Mouse (Mus musculus) forebrain, embryonic 12.5 days (tissue): ENCODE data around the gene Rfc2. TPM values are rescaled to one million over a fixed set of nuclear protein-coding genes. Genes with fewer than 3 reads are reported as not detected.

Experiments used
- ATAC-seq: fragments of 200-750 bp; cut with Nextera tagmentation; 2 replicates; pipeline ENCODE4 v1.8.0; 2017; ENCODE audit warnings: moderate TSS enrichment; ENCODE audit not compliant: low FRiP score
- H3K27ac ChIP-seq: fragments of 300-500 bp; sonication (generic); 2 replicates; pipeline ENCODE4 v1.5.1; 2016; ENCODE audit warnings: mild to moderate bottlenecking
- H3K27me3 ChIP-seq: fragments of 300-500 bp; sonication (generic); 2 replicates; pipeline ENCODE4 v1.6.1; 2016; ENCODE audit warnings: mild to moderate bottlenecking
- H3K36me3 ChIP-seq: fragments of 300-500 bp; sonication (generic); replicated peaks from 2 replicates; pipeline ENCODE4 v1.6.1; 2016; ENCODE audit warnings: mild to moderate bottlenecking
- H3K4me1 ChIP-seq: fragments of 300-500 bp; sonication (generic); 2 replicates; pipeline ENCODE4 v1.6.1; 2016
- H3K4me2 ChIP-seq: fragments of 300-500 bp; sonication (generic); 2 replicates; pipeline ENCODE4 v1.6.1; 2016; ENCODE audit warnings: mild to moderate bottlenecking, moderate library complexity
- H3K4me3 ChIP-seq: fragments of 300-500 bp; sonication (generic); replicated peaks from 2 replicates; pipeline ENCODE4 v1.5.1; 2016; ENCODE audit warnings: mild to moderate bottlenecking
- H3K9ac ChIP-seq: fragments of 300-500 bp; sonication (generic); 2 replicates; pipeline ENCODE4 v1.6.1; 2016; ENCODE audit warnings: mild to moderate bottlenecking
- H3K9me3 ChIP-seq: fragments of 300-500 bp; sonication (generic); 2 replicates; pipeline ENCODE4 v1.6.1; 2016
- WGBS: fragments of 180-500 bp; shearing (Covaris S2); methylation state at CpG from one replicate; pipeline ENCODE4 v1.1.7; 2016; 5-methylcytosine and 5-hydroxymethylcytosine counted together
- polyA plus RNA-seq: library from polyadenylated mRNA; unstranded; fragments of >200 nt; fragmentation: Nextera tagmentation; extraction: Ambion mirVana; gene quantifications from 2 replicates; pipeline ENCODE4 v1.2.1, GENCODE M21; 2016

The Rfc2 gene
- polyA plus RNA-seq, 1 experiment from 2014 or later: 325 TPM

DNA sequence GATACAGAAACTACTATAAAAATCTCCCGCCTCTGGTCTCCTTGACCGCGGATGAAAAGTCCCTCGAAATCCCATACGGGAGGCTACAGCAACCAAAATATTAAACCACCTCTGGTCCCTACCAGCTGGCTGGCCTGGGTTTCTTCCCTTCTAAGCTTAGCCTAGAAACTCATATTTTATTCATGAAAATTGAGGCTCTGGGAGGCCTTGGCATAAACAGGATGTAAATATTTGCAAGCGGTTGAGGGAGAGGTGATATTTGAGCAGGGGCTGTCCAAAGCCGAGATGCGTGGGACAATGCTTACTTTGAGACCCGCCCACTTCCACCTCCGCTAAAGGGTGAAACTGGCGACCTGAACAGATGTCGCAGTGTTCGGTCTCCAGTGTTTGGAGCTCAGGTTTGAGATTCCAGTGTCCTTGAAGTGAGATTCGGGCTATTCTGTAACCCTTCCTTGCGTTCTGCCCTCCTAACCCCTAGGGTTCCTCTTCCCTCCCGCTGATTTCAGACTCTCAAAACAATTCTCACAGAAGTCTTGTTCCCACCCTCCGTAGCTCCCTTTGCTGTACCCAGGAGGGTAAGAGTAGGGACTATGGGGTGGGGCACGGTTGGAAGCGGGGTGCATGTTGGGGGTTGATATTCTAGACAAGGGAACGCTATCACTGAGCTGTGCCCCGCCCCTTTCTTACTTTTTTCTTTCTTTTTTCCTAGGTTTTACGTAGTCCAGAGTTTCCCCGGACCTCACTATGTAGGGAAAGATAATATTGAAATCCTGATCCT is 9.2 kb upstream of the Rfc2 start:
- Histone ChIP-seq H3K4me1 (peaks cover 10% of the 10 kb centered on the region), H3K9me3 (no peaks in the 10 kb centered on the region), H3K36me3 (no peaks in the 10 kb centered on the region), H3K4me2 (peak overlapping the region; percentile 70), H3K27ac (peak overlapping the region; percentile 73), H3K27me3 (peaks cover 10% of the 10 kb centered on the region), H3K4me3 (peak overlapping the region; percentile 44), H3K9ac (peak overlapping the region; percentile 61)
- peak; percentile 68 for ATAC-seq
- 1% methylated on average over 23 of the region's 23 CpGs for WGBS

DNA sequence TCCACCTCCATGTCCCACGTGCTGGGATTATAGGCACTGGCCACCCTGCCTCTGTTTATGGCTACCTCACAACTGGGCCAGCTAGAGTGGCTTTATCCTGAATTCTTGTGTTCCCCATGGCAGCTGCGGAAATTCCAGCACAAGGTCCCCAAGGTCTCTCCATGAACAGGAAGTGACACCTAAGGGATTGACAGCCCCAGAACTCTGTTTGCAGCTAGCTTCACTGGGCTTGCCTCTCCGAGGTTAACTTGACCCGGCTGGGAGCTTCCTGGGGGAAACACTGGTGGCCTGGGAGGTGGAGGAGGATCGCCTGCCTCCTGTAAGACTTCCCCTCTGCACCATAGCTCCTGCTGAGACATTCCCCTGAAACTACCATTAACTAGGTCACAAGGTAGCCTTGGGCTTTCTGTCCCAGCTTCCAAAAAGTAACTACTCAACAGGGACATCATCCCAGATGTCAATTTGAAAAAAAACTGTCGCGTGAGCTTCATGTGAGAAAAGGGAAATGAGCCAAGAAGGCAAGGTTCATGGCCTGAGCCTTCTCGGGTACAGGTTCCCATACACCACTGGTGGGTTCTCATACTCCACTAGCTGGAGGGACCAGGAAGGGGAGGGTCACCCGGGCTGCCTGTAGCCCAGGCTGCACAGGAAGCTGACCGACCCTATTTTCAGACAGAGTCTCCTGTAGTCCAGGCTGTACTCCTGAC is 8.5 kb upstream of the Rfc2 start:
- Histone ChIP-seq H3K4me3 (peak overlapping the region; percentile 44), H3K9ac (peak overlapping the region; percentile 61; the same call in 1 of the 2 replicates), H3K4me1 (peaks cover 10% of the 10 kb centered on the region), H3K4me2 (peak overlapping the region; percentile 70), H3K27ac (no peak overlapping the region), H3K27me3 (peaks cover 10% of the 10 kb centered on the region), H3K9me3 (no peaks in the 10 kb centered on the region), H3K36me3 (no peaks in the 10 kb centered on the region)
- 53% methylated on average over 10 of the region's 10 CpGs for WGBS
- ATAC-seq: no peak

DNA sequence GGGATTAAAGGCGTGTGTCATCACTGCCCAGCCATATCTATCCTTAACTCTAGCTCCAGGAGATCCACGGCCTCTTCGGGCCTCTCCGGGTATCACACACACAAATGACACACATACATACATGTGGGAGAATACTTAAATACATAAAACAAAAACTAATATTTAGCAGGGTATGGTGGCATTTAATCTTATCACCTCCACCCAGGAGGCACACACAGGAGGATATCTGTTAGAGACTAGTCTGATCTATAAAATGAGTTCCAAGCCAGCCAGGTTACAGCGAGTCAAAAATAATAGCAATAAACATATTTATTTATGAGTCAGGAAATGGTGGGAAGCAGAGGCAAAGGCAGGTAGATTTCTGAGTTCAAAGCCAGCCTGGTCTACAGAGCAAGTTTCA is 5.3 kb upstream of the Rfc2 start:
- Histone ChIP-seq H3K27ac (no peak overlapping the region), H3K27me3 (peaks cover 10% of the 10 kb centered on the region), H3K9me3 (no peaks in the 10 kb centered on the region), H3K4me2 (no peak overlapping the region), H3K36me3 (no peaks in the 10 kb centered on the region), H3K9ac (no peak overlapping the region), H3K4me1 (peaks cover 10% of the 10 kb centered on the region), H3K4me3 (no peak overlapping the region)
- ATAC-seq: no peak
- WGBS: 92% methylated on average over 5 of the region's 5 CpGs

DNA sequence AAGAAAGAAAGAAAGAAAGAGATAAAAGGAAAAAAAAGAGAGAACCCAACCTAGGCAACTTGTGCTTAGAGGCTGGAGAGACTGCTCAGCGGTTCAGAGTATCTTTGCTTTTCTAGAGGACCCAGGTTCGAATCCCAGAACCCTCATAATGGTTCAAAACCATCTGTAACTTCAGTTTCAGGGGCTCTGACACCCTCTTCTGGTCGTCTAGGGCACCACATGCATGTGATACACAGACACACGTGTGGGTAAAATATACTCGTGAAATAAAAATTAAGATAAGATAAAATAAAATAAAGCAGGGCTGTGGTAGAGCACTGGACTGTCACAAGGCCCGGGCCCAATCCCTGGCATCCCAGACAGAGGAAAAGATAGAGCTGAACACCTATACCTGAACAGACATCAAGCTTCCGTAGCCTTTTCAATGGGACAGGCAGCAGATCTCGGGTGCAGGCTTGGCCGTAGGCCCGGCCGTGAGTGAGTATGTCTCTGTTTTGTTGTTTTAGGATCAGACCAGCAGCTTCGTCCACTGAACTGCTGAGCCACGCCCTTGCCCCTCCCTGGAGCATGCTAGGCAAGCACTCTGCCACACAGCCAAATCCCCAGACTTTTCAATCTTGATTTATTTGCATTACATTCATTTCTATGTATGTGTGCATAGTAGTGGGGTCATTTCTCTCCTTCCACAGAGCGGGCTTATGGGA is 4.5 kb upstream of the Rfc2 start:
- WGBS: 77% methylated on average over 14 of the region's 14 CpGs

DNA sequence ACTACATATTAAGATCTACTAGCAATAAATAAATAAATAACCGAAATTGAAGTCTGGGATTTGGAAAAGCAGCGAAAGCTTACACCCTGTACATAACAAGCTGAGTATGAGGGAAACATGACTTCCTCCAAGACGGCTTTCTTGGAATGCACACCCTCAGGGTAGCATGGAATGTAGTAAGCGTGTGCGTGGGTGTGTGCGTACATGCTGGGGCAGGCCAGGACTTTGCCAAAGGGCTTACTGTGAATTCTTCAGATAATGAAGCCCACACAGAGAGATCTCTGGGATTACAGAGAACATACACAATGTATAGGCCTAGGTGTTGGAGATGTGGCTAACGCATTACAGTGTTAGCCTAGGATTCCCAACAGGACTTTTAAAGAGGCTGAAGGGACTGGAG is 3.6 kb upstream of the Rfc2 start:
- WGBS: 91% methylated on average over 7 of the region's 7 CpGs
- Histone ChIP-seq H3K4me3 (no peak overlapping the region), H3K9ac (no peak overlapping the region), H3K27ac (no peak overlapping the region), H3K27me3 (peaks cover 9% of the 10 kb centered on the region), H3K9me3 (no peaks in the 10 kb centered on the region), H3K4me2 (no peak overlapping the region), H3K4me1 (peaks cover 3% of the 10 kb centered on the region), H3K36me3 (no peaks in the 10 kb centered on the region)
- ATAC-seq: no peak

More for the DNA sequence above, 4.5 kb upstream of the Rfc2 start:
- H3K4me3 ChIP-seq: no peak overlapping the region
- peaks cover 10% of the 10 kb centered on the region for H3K4me1 ChIP-seq
- no peak overlapping the region for H3K27ac ChIP-seq
- H3K27me3 ChIP-seq: peaks cover 10% of the 10 kb centered on the region
- no peak overlapping the region for H3K4me2 ChIP-seq
- H3K9me3 ChIP-seq: no peaks in the 10 kb centered on the region
- no peak overlapping the region for H3K9ac ChIP-seq
- ATAC-seq: no peak
- H3K36me3 ChIP-seq: no peaks in the 10 kb centered on the region

DNA sequence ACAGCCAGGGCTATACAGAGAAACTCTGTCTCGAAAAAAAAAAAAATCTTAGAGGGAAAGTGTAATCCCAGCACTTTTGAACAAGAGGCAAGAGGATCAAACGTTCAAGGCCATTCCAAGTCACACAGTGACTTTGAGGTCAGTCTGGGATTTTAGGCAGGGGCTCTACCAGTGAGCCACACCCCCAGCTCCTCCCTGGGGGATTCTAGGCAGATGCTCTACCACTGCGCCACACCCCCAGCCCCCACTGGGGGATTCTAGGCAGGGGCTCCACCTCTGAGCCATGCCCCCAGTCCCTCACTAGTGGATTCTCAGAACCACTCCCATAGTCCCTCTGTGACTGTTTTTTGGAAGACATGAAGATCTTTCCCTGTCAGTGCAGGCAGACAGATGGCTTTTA is 2.0 kb upstream of the Rfc2 start:
- Histone ChIP-seq H3K4me2 (no peak overlapping the region), H3K36me3 (no peaks in the 10 kb centered on the region), H3K9me3 (no peaks in the 10 kb centered on the region), H3K27ac (no peak overlapping the region), H3K4me1 (peaks cover 11% of the 10 kb centered on the region), H3K9ac (no peak overlapping the region), H3K27me3 (no peaks in the 10 kb centered on the region), H3K4me3 (no peak overlapping the region)
- no peak for ATAC-seq
- WGBS: 72% methylated on average over 3 of the region's 3 CpGs

DNA sequence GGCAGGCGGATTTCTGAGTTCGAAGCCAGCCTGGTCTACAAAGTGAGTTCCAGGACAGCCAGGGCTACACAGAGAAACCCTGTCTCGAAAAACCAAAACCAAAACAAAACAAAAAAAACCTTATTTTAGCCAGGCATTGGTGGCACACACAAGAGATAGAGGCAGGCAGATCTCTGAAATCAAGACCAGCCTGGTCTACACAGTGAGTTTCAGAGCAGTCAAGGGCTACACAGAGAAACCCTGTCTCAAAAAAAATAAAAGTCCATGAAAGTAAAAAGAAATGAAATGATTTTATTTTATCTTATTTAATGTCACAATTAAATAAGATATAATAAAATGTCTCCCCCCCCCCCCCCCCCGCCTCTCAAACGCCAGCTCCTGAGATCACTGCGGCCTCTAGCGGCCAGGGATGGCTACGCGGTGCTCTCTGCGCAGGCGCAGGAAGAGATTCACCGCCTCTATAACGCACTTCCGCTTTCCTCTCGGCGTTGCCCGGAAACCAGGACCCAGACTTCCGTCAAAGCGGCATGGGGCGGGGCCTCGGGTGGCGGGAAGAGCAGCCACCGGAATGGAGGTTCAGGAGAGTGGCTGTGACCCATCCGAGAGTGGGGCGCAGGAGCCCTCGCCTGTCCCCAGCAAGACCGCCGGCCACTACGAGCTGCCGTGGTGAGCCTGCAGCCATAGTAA is 1.2 kb downstream of the Rfc2 start:
- ATAC-seq: peak; percentile 96
- H3K9ac ChIP-seq: peak overlapping the region; percentile 92
- peaks cover 3% of the 10 kb centered on the region for H3K36me3 ChIP-seq
- H3K4me2 ChIP-seq: peak overlapping the region; percentile 82
- H3K4me1 ChIP-seq: peaks cover 11% of the 10 kb centered on the region
- H3K27me3 ChIP-seq: no peaks in the 10 kb centered on the region
- peak overlapping the region; percentile 56; the same call in 1 of the 2 replicates for H3K27ac ChIP-seq
- H3K9me3 ChIP-seq: no peaks in the 10 kb centered on the region
- 7% methylated on average over 29 of the region's 30 CpGs for WGBS
- peak overlapping the region; percentile 91 for H3K4me3 ChIP-seq

DNA sequence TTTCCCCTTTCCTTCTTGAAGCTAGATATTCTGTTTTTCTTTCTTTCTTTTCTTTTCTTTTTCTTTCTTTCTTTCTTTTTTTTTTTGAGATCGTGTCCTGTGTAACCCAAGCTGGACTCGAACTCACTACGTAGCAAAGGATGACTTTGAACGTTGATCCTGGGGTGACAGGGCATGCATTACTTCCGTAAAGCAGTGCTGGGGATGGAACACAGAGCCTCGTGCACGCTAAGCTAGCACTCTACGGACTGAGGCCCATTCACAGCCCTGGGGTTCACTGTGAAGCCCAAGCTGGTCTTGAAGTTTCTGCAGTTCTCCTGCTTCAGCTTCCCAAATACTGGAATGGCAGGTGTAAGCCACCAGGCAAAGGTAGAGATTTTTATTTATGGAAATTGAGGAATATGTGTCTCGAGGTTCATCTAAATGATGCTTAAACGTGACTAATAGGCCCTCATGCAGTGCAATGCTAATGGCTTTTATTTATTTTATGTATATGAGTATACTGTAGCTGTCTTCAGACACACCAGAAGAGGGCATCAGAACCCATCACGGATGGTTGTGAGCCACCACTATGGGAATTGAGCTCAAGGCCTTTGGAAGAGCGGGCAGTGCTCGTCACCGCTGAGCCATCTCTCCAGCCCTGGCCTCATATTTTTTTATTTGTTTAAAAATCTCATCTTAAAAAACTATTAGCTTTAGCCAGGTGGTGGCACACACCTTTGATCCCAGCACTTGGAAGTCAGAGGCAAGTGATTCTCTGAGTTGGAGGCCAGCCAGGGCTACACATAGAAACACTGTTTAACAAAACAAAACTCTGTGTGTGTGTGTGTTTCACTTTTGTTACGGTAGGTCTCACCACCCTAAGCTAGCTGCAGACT is 2.1 kb downstream of the Rfc2 start:
- Histone ChIP-seq H3K4me3 (peak overlapping the region; percentile 91), H3K27ac (peak overlapping the region; percentile 56; the same call in 1 of the 2 replicates), H3K36me3 (peaks cover 5% of the 10 kb centered on the region), H3K9ac (peak overlapping the region; percentile 92), H3K9me3 (no peaks in the 10 kb centered on the region), H3K27me3 (no peaks in the 10 kb centered on the region), H3K4me2 (peak overlapping the region; percentile 82), H3K4me1 (peaks cover 11% of the 10 kb centered on the region)
- peak; percentile 7; the same call in 1 of the 2 replicates for ATAC-seq
- 32% methylated on average over 15 of the region's 15 CpGs for WGBS

DNA sequence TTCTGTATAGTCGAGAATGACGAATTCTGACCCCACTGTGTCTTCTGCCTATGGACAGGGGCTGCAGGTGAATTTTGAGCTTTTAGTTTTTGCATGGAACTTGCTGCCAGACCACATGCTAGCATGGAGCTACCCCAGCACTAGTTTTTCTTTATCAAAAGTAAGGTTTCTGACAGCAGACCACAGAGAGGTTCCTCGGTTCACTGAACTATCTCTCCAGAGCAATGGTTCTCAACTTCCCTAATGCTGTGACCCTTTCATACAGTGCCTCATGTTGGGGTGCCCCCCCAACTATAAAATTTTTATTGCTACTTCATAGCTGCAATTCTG is 2.7 kb downstream of the Rfc2 start:
- peaks cover 11% of the 10 kb centered on the region for H3K4me1 ChIP-seq
- H3K9me3 ChIP-seq: no peaks in the 10 kb centered on the region
- no peak overlapping the region for H3K27ac ChIP-seq
- 86% methylated on average over 3 of the region's 3 CpGs for WGBS
- peaks cover 8% of the 10 kb centered on the region for H3K36me3 ChIP-seq
- peak overlapping the region; percentile 91 for H3K4me3 ChIP-seq
- peak overlapping the region; percentile 92; the same call in 1 of the 2 replicates for H3K9ac ChIP-seq
- no peak for ATAC-seq
- H3K4me2 ChIP-seq: peak overlapping the region; percentile 82
- no peaks in the 10 kb centered on the region for H3K27me3 ChIP-seq

DNA sequence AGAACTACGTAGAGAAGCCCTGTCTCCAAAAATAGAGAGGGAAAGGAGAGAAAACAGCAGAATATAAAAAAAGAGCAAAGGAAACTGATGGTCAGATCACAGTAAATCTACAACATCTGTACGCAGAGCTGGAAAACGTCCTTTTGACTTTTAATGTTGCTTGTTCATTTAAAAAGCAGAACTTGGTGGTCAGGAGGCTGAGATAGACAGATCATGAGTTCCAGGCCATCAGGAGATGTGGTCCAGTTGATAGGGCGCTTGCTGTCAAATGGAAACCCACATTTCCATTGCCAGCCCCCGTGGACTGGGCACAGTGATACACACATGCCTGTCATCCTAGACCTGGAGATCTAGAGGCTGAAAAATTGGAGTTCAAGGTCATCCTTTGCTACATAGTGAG is 3.6 kb downstream of the Rfc2 start:
- WGBS: 94% methylated on average over 5 of the region's 5 CpGs
- Histone ChIP-seq H3K9me3 (no peaks in the 10 kb centered on the region), H3K4me1 (peaks cover 11% of the 10 kb centered on the region), H3K36me3 (peaks cover 13% of the 10 kb centered on the region), H3K27me3 (no peaks in the 10 kb centered on the region), H3K4me2 (no peak overlapping the region), H3K27ac (no peak overlapping the region), H3K4me3 (no peak overlapping the region), H3K9ac (no peak overlapping the region)
- no peak for ATAC-seq

DNA sequence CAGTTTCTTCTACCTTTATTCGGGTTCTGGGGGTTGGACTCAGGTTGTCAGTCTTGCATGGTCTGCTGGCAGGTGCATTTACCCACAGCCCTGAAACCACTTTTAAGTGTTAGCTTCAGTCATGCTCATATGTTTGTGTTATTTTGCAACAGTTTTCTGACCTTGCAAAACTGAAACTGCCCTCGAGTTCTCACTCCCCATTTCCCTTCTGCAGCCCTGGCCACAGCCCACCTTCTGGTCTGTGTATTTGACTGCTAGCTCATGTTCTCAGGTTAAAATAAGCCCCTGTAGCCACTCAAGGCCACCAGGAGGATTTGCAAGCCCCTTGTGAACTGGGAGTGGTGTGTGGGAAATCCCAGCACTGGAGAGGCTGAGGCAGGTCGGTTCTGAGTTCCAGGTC is 8.7 kb downstream of the Rfc2 start:
- Histone ChIP-seq H3K4me3 (no peak overlapping the region), H3K27ac (no peak overlapping the region), H3K36me3 (peaks cover 60% of the 10 kb centered on the region), H3K27me3 (no peaks in the 10 kb centered on the region), H3K9ac (no peak overlapping the region), H3K9me3 (no peaks in the 10 kb centered on the region), H3K4me1 (no peaks in the 10 kb centered on the region), H3K4me2 (no peak overlapping the region)
- 87% methylated on average over 3 of the region's 3 CpGs for WGBS
- no peak for ATAC-seq
